Mouse (Mus musculus): ENCODE results near the gene Emsy.

DNA sequence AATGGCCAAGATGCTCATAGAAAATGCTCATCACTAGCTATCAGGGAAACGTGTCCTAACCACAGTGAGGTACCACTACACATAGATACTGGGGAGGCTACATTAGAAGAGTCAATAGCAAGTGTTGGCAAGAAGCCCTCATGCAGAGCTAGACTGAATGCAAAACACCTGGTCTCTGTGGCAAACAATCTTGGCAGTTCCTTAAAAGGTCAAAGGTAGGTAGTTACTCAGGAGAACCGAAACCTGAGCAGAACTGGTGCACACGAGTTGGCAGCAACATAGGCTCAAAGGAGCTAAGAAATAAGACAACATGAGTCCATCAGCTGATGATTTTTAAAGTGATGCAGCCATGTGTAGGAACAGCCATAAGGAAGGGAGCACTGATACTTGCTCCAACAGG is 70.3 kb downstream of the Emsy start:
- no peak for TF ChIP-seq CTCF (IDR thresholded peaks at IDR 0.05; ENCODE audit: extremely low read depth, insufficient read depth, insufficient read length, insufficient replicate concordance)
- TF ChIP-seq POLR2A (IDR thresholded peaks at IDR 0.05; ENCODE audit: low read depth, low read length), result no peak

All from spleen, adult 2 months (tissue).